Mouse (Mus musculus) intestine, embryonic 14.5 days (tissue): Measurements from ENCODE around the gene Gm28372. TPM values are rescaled to one million over a fixed set of nuclear protein-coding genes. Genes with fewer than 3 reads are reported as not detected.
A peak's percentile ranks its signal among the peaks of the same experiment; 100 is the strongest.

Experiments
- ATAC-seq: fragments of 200-750 bp; cut with Nextera tagmentation; replicated peaks from 2 replicates; pipeline ENCODE4 v1.8.0; 2017; ENCODE audit warnings: low read depth, moderate number of reproducible peaks, moderate TSS enrichment, moderate library complexity; ENCODE audit not compliant: low FRiP score, low TSS enrichment
- DNase-seq: peaks from one replicate; pipeline ENCODE4 v3.0.0-alpha.2; 2018; ENCODE audit warnings: low spot score
- H3K27ac ChIP-seq: fragments of 300-500 bp; sonication (generic); 2 replicates; pipeline ENCODE4 v1.5.1; 2014; ENCODE audit warnings: low read depth, mild to moderate bottlenecking, control low read depth
- H3K27me3 ChIP-seq: fragments of 300-500 bp; sonication (generic); replicated peaks from 2 replicates; pipeline ENCODE4 v1.6.1; 2014; ENCODE audit warnings: low read length, control low read depth; ENCODE audit not compliant: control insufficient read depth, insufficient read depth
- H3K36me3 ChIP-seq: fragments of 300-500 bp; sonication (generic); 2 replicates; pipeline ENCODE4 v1.6.1; 2014; ENCODE audit warnings: low read length, control low read depth; ENCODE audit not compliant: control insufficient read depth, insufficient read depth
- H3K4me1 ChIP-seq: fragments of 300-500 bp; sonication (generic); replicated peaks from 2 replicates; pipeline ENCODE4 v1.6.1; 2014; ENCODE audit warnings: low read length, control low read depth, mixed read lengths; ENCODE audit not compliant: control insufficient read depth, insufficient read depth
- H3K4me2 ChIP-seq: fragments of 300-500 bp; sonication (generic); 2 replicates; pipeline ENCODE4 v1.6.1; 2014; ENCODE audit warnings: low read length
- H3K4me3 ChIP-seq: fragments of 300-500 bp; sonication (generic); 2 replicates; pipeline ENCODE4 v1.5.1; 2014; ENCODE audit warnings: low read depth, low read length, control low read depth, mixed read lengths
- H3K9ac ChIP-seq: fragments of 300-500 bp; sonication (generic); 2 replicates; pipeline ENCODE4 v1.6.1; 2014; ENCODE audit warnings: mild to moderate bottlenecking, low read length
- H3K9me3 ChIP-seq: fragments of 300-500 bp; sonication (generic); 2 replicates; pipeline ENCODE4 v1.6.1; 2016; ENCODE audit warnings: low read length, control low read depth; ENCODE audit not compliant: control insufficient read depth
- WGBS: fragments of 180-500 bp; shearing (Covaris S2); extraction: QIAGEN DNeasy Blood & Tissue Kit; methylation state at CpG from one replicate; pipeline ENCODE4 v1.1.7; 2014; 5-methylcytosine and 5-hydroxymethylcytosine counted together
- polyA plus RNA-seq: library from polyadenylated mRNA; unstranded; fragments of >200 nt; fragmentation: Nextera tagmentation; extraction: Ambion mirVana; gene quantifications from 2 replicates; pipeline ENCODE4 v1.2.1, GENCODE M21; 2014

The Gm28372 gene
- polyA plus RNA-seq, 1 experiment from 2014 or later = not detected

DNA sequence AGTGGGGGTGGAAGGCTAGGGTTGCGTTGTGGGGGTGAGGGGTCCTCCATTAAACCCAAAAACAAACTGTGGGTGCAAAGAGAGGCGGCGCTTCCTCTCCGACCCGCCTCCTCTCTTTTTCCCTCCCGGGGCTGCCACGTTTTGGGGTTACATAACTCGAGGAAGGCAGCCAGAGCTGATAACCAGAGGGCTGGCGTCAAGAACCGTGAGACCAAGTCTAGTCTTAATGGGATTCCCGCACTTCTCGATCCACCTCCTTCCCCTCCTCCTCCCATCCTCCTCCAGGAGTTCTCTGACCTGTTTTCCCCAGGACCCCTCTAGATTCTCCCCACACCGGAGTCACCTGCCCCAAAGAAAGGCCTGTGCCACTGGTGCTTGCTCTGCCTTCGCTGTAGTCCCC is 6.9 kb upstream of the Gm28372 start:
- Histone ChIP-seq H3K27me3 (no peaks in the 10 kb centered on the region; the same call in 1 of the 2 replicates), H3K4me2 (peak overlapping the region; percentile 81), H3K36me3 (peaks cover 19% of the 10 kb centered on the region), H3K4me1 (peaks cover 9% of the 10 kb centered on the region; the same call in 1 of the 2 replicates), H3K4me3 (peak overlapping the region; percentile 61; the same call in 1 of the 2 replicates), H3K9ac (peak overlapping the region; percentile 60), H3K9me3 (no peaks in the 10 kb centered on the region), H3K27ac (no peak overlapping the region)
- ATAC-seq = no peak
- DNase-seq = no peak
- WGBS = 15% methylated on average over 14 of the region's 14 CpGs

DNA sequence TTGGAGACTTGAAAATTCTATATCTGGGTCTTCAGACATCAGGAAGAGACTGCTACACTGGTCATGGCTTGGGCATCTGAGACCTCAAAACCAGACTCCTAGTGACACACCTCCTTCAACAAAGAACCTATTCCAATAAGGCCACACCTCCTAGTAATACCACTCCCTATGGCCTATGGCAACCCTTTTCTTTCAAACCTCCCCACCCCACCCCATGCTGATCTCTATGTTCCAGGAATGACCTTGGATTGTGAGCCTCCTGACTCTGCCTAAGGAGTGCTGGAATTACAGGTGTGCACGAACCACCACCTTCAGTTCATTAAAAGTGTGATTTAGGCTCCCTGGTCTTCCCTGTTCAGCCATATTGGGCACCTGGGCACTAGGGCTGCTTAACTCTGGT is 5.0 kb upstream of the Gm28372 start:
- no peaks in the 10 kb centered on the region for H3K9me3 ChIP-seq
- no peak overlapping the region for H3K4me3 ChIP-seq
- peaks cover 9% of the 10 kb centered on the region; the same call in 1 of the 2 replicates for H3K4me1 ChIP-seq
- H3K4me2 ChIP-seq = no peak overlapping the region
- no peak overlapping the region for H3K27ac ChIP-seq
- ATAC-seq = no peak
- no peak for DNase-seq
- H3K9ac ChIP-seq = no peak overlapping the region
- peaks cover 5% of the 10 kb centered on the region; the same call in 1 of the 2 replicates for H3K36me3 ChIP-seq
- H3K27me3 ChIP-seq = no peaks in the 10 kb centered on the region; the same call in 1 of the 2 replicates
- WGBS = 89% methylated on average over 1 of the region's 1 CpGs

DNA sequence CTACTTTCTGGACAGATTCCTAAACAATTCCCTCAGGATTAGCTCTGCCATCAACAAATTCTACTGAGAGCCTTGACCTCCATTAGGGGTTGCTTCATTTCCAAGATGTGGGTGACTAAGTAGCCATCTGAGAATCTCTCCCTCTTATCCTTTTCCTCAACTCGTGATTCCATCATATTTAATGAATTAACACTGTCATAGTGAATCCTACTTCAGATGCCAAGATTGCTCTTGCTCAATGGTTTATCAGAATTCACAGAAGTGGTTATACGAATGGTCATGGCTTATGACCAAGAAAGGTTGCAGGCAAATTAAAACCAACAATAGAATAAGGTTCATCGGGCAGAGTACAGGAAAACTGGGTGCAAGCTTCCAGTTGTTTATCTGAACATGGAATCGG is 3.1 kb upstream of the Gm28372 start:
- Histone ChIP-seq H3K27ac (no peak overlapping the region), H3K4me3 (no peak overlapping the region), H3K4me1 (peaks cover 4% of the 10 kb centered on the region; the same call in 1 of the 2 replicates), H3K9me3 (no peaks in the 10 kb centered on the region), H3K4me2 (no peak overlapping the region), H3K9ac (no peak overlapping the region), H3K36me3 (no peaks in the 10 kb centered on the region), H3K27me3 (no peaks in the 10 kb centered on the region; the same call in 1 of the 2 replicates)
- no peak for ATAC-seq
- no peak for DNase-seq
- 77% methylated on average over 4 of the region's 4 CpGs for WGBS

DNA sequence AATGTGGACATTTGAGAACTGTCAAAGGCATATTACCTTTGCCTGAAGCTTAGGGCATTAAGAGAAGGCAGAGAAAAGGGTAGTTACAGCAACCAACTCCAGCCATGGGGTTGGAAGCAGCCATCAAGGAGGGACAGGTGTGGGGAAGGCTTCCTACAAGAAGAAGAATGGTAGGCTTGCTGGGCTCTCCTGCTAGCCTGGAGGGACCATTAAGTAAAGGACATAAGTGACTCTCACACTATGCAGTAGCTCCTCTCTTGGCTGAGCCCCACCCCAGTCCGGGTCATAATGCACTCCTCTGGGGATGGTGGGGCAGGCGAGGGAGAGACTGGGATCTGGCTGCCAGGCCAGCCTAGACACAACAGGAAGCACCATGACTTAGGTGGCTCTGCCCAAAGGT is 1.1 kb downstream of the Gm28372 start, which contains the start of gene Tmem239:
Gene Tmem239 (plus strand): TSS at position 301 of the 400 bp plus-strand sequence.
- Histone ChIP-seq H3K4me2 (no peak within 1 kb of the TSS), H3K9ac (no peak within 1 kb of the TSS), H3K36me3 (no peaks in the 10 kb centered on the region), H3K27me3 (no peaks in the 10 kb centered on the region), H3K27ac (no peak within 1 kb of the TSS), H3K4me3 (no peak within 1 kb of the TSS), H3K4me1 (no peaks in the 10 kb centered on the region; the same call in 1 of the 2 replicates), H3K9me3 (no peaks in the 10 kb centered on the region)
- ATAC-seq (no peak), DNase-seq (no peak)
- WGBS = 82% methylated on average over 2 of the region's 2 CpGs

DNA sequence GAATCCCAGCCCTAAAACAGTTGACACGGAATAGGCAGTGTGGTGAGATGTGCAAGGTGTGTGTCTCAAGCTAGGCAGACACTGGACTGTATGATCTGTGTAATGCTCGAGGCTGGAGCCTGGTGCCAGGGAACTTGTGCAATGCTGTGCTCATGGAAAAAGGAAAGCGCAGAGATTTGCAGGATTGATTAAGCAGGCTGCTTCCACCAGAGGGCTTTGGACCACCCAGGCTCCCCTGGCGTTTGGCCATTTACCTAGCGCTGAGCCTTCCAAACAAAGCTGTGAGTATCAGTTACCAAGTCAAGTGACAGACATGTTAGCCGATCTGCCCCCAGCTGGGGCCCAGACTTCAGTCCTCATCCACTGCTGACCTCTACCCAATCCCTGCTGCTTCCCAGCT is 3.2 kb downstream of the Gm28372 start:
- no peaks in the 10 kb centered on the region for H3K9me3 ChIP-seq
- DNase-seq (peak; percentile 57), ATAC-seq (no peak)
- no peak overlapping the region for H3K27ac ChIP-seq
- 14% methylated on average over 6 of the region's 6 CpGs for WGBS
- no peak overlapping the region for H3K4me3 ChIP-seq
- H3K36me3 ChIP-seq = no peaks in the 10 kb centered on the region
- no peaks in the 10 kb centered on the region for H3K27me3 ChIP-seq
- H3K4me1 ChIP-seq = no peaks in the 10 kb centered on the region; the same call in 1 of the 2 replicates
- H3K9ac ChIP-seq = no peak overlapping the region
- no peak overlapping the region for H3K4me2 ChIP-seq

DNA sequence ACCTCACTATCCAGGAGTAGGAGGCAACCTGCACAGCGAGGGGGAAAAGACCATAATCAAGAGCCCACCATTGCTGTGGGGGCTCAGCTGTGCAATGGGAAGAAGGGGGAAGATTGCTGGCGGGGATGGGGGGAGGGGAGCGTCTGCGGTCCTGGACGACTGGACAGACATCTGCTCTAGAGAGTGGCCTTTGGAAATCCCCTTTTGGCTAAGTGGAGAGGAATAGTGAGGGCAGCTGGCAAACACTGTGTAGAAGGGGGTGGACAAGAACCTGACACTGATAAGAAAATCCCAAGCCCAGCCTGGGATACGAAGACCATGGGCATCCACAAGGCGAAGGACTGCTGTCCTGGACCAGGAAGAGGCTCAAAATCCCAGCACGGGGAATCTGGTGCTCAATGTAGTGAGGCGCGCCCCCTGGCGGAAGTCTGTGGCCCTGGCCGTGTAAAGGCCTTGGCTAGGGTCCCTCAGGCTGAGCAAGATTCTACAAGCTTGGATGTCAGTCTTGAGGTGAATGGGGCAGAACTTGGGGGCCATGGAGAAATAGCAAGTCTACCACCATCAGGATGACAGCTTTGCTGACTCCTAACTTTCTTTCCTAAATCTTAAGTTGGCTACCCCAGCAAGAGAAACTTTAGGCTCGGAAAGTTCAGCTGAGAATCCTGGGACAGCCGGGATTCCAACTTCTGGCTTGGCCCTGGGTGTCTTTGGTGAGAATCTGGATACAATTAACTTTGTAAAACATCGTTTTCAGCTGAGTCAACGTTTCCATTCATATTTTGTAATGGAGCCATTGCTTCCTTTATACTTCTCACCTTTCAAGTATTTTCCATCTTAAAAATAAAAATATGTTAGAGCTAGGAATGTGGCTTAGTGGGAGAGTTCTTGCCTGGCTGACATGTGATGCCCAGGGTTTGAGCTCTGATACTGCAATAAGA is 6.8 kb downstream of the Gm28372 start:
- Histone ChIP-seq H3K4me1 (no peaks in the 10 kb centered on the region; the same call in 1 of the 2 replicates), H3K4me2 (no peak overlapping the region), H3K9ac (no peak overlapping the region), H3K27me3 (no peaks in the 10 kb centered on the region), H3K4me3 (no peak overlapping the region), H3K9me3 (no peaks in the 10 kb centered on the region), H3K36me3 (no peaks in the 10 kb centered on the region), H3K27ac (no peak overlapping the region)
- DNase-seq (peak; percentile 93), ATAC-seq (0 out of 2 replicates have a peak, but pooled peaks have one; percentile 76)
- WGBS = 35% methylated on average over 16 of the region's 16 CpGs

DNA sequence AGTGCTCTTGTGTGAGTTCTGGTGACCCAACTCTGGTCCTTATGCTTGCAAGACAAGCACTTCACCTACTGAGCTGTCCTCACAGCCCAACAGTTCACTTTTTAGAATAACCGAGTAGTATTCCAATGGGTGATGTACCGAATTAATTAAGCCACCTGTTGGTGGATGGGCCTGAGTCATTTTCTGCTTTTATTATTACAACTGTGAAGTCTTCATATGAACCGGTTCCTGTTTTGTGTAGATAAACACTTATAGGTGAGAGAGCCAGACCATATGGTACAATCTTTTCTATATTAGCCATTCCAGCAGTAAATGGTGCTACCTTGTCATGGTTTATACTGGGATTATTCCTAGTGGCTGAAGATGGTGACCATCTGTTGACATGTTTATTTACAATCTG is 7.7 kb downstream of the Gm28372 start:
- Histone ChIP-seq H3K27ac (no peak overlapping the region), H3K27me3 (no peaks in the 10 kb centered on the region), H3K36me3 (no peaks in the 10 kb centered on the region), H3K4me3 (no peak overlapping the region), H3K9me3 (no peaks in the 10 kb centered on the region), H3K4me1 (no peaks in the 10 kb centered on the region; the same call in 1 of the 2 replicates), H3K9ac (no peak overlapping the region), H3K4me2 (no peak overlapping the region)
- ATAC-seq = no peak
- 76% methylated on average over 3 of the region's 3 CpGs for WGBS
- DNase-seq = no peak

DNA sequence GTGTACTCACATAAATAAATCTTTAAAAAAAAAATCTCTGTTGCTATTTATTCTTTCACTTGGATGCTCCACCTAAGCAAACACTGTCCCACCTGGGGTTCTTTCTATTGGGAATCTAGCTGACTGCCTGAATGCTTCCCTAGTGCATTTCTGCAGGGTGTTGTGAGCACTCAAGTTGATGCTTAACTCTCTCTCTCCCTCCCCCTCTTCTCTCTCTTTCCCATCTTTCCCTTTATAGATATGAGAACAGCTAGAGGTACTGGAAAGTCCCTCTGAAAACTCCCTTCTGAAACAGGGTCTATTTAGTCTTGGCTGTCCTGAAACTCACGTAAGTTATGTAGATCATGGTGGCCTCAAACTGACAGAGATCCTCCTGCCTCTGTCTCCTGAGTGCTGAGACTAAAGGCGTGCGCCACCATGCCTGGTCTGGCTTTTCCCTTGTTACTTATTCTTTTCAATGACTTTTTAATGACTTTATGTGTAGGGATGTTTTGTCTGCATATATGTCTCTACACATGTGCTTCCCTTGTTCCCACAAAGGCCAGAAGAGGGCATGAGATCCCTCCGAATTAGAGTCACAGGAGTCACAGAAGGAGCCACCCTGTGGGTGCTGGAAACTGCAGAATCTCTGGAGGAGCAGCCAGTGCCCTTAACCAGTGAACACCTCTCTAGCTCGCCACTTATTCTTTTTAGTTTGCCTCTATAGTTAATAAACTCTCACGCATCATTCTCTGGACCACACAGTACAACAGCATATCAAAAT is 9.2 kb downstream of the Gm28372 start:
- DNase-seq (no peak), ATAC-seq (no peak)
- Histone ChIP-seq H3K36me3 (peaks cover 10% of the 10 kb centered on the region), H3K27me3 (no peaks in the 10 kb centered on the region), H3K27ac (no peak overlapping the region), H3K4me1 (no peaks in the 10 kb centered on the region), H3K9me3 (no peaks in the 10 kb centered on the region), H3K9ac (no peak overlapping the region), H3K4me3 (no peak overlapping the region), H3K4me2 (no peak overlapping the region)
- 79% methylated on average over 6 of the region's 6 CpGs for WGBS
